Mouse (Mus musculus) layer of hippocampus, adult 18-20 months (tissue): ENCODE results near the gene Rbm47. TPM values are rescaled to one million over a fixed set of nuclear protein-coding genes. Genes with fewer than 3 reads are reported as not detected.

Experiments used
- DNase-seq, 2 experiments: peaks; one replicate each; pipeline ENCODE4 v3.0.0; 2022; ENCODE audit warnings: low spot score in 2 of 2
- total RNA-seq, 2 experiments: library from RNA; stranded (reverse); gene quantifications; 2 replicates each; pipeline ENCODE4 v1.2.3; 2021

Gene Rbm47
- total RNA-seq, 2 experiments from 2014 or later = 0.87 to 2.3 TPM

- DNase-seq = no peak
Observed at GRCm38 (mm10) chr5:66165748-66166147, 7.2 kb downstream of the Rbm47 start.

GRCm38 (mm10) chr5:66156431-66156962 is 16.4 kb downstream of the Rbm47 start:
- DNase-seq = no peak

- no peak for DNase-seq
Observed at GRCm38 (mm10) chr5:66154616-66155015, 18.3 kb downstream of the Rbm47 start.

- DNase-seq = no peak
Observed at GRCm38 (mm10) chr5:66153486-66153885, 19.4 kb downstream of the Rbm47 start.

GRCm38 (mm10) chr5:66151301-66152188 is 21.4 kb downstream of the Rbm47 start:
- no peak for DNase-seq

GRCm38 (mm10) chr5:66150706-66151300 is 22.1 kb downstream of the Rbm47 start:
- DNase-seq = no peak

GRCm38 (mm10) chr5:66150106-66150705 is 22.7 kb downstream of the Rbm47 start:
- DNase-seq = no peak

GRCm38 (mm10) chr5:66149571-66149970 is 23.3 kb downstream of the Rbm47 start:
- DNase-seq = no peak

- DNase-seq = no peak
Observed at GRCm38 (mm10) chr5:66149111-66149510, 23.8 kb downstream of the Rbm47 start.

GRCm38 (mm10) chr5:66147313-66147712 is 25.6 kb downstream of the Rbm47 start:
- no peak for DNase-seq

- DNase-seq = no peak
Observed at GRCm38 (mm10) chr5:66145583-66145982, 27.3 kb downstream of the Rbm47 start.

GRCm38 (mm10) chr5:66143093-66144032 is 29.6 kb downstream of the Rbm47 start:
- no peak for DNase-seq

- DNase-seq = no peak
Observed at GRCm38 (mm10) chr5:66141474-66141873, 31.4 kb downstream of the Rbm47 start.

- no peak for DNase-seq
Observed at GRCm38 (mm10) chr5:66139634-66140295, 33.2 kb downstream of the Rbm47 start.

GRCm38 (mm10) chr5:66139171-66139570 is 33.7 kb downstream of the Rbm47 start:
- DNase-seq = no peak

GRCm38 (mm10) chr5:66138597-66138996 is 34.3 kb downstream of the Rbm47 start:
- no peak for DNase-seq

- DNase-seq = no peak
Observed at GRCm38 (mm10) chr5:66137250-66137649, 35.7 kb downstream of the Rbm47 start.

GRCm38 (mm10) chr5:66135853-66136210 is 37.1 kb downstream of the Rbm47 start:
- DNase-seq = no peak

GRCm38 (mm10) chr5:66135161-66135852 is 37.6 kb downstream of the Rbm47 start:
- DNase-seq = no peak

GRCm38 (mm10) chr5:66134578-66134977 is 38.3 kb downstream of the Rbm47 start:
- no peak for DNase-seq
